13 mouse cellular contexts compared by ENCODE assay signal in genomic region chr15:82140355-82140754, GRCm38 (mm10). TPM values are rescaled to one million over a fixed set of nuclear protein-coding genes. Genes with fewer than 3 reads are reported as not detected.
DNase-seq lines count a peak whose midpoint lies in the region; ATAC-seq and TF ChIP-seq lines count a peak whose summit lies in the region.
"Had no signal": no experiment of that assay in that cellular context is flagged by ENCODE, and none has a peak within 500 bp of the region (broad histone marks: within the 10 kb centered on the region; RNA-seq: fewer than 3 reads in every experiment).

No protein-coding gene starts in this region.

- TF ChIP-seq POLR2A in ES-Bruce4 (IDR thresholded peaks at IDR 0.05; ENCODE audit: insufficient read depth, low read length): no peak
- no peak for TF ChIP-seq POLR2A in brain, embryonic 14.5 days (IDR thresholded peaks at IDR 0.05; ENCODE audit: borderline replicate concordance, extremely low read depth, insufficient read depth, insufficient read length, poor library complexity, severe bottlenecking)

- H3K9ac ChIP-seq in ES-Bruce4 (ENCODE audit: low read depth, poor library complexity, severe bottlenecking): no peak overlapping the region
- no peak overlapping the region for H3K9ac ChIP-seq in stomach, postnatal 0 days (ENCODE audit: low read length)
- H3K9ac ChIP-seq: limb, embryonic 15.5 days; midbrain, embryonic 12.5 days had no signal

- no peak for DNase-seq in left cerebral cortex, adult 2 months (ENCODE audit: extremely low spot score in 1 of 2, low spot score in 2 of 2)
- DNase-seq in left cerebral cortex, postnatal 4 days: no peak
- no peak for DNase-seq in brain, embryonic 14.5 days (ENCODE audit: low read depth)
- peak; percentile 82 for DNase-seq in stomach, postnatal 0 days (ENCODE audit: low spot score)
- DNase-seq in gastrocnemius, postnatal 36 days: no peak
- DNase-seq in urinary bladder, adult 2 months (ENCODE audit: low spot score): no peak
- DNase-seq: heart, postnatal 4 days; kidney, postnatal 10 days; retina, postnatal 1 day had no signal

- no peaks in the 10 kb centered on the region for H3K36me3 ChIP-seq in ES-Bruce4 (ENCODE audit: control insufficient read depth, insufficient read depth, low read length, poor library complexity, severe bottlenecking)
- H3K36me3 ChIP-seq in stomach, postnatal 0 days (ENCODE audit: control insufficient read depth, insufficient read depth, low read length): peaks cover 2% of the 10 kb centered on the region; the same call in 1 of the 2 replicates

- ATAC-seq in stomach, postnatal 0 days (ENCODE audit: low FRiP score, low TSS enrichment): peak; percentile 89
- ATAC-seq: forebrain, embryonic 16.5 days had no signal

- H3K27ac ChIP-seq in left cerebral cortex, adult 2 months: no peak overlapping the region
- no peak overlapping the region for H3K27ac ChIP-seq in ES-Bruce4 (ENCODE audit: insufficient read depth, low read length)
- peak overlapping the region; percentile 73 for H3K27ac ChIP-seq in stomach, postnatal 0 days (replicated peaks)
- H3K27ac ChIP-seq: limb, embryonic 15.5 days; midbrain, embryonic 12.5 days had no signal

- no peaks in the 10 kb centered on the region for H3K27me3 ChIP-seq in ES-Bruce4 (ENCODE audit: control insufficient read depth, insufficient read depth, low read length, poor library complexity, severe bottlenecking)
- no peaks in the 10 kb centered on the region for H3K27me3 ChIP-seq in stomach, postnatal 0 days (ENCODE audit: control insufficient read depth, insufficient read depth, low read length)
- H3K27me3 ChIP-seq: limb, embryonic 15.5 days; midbrain, embryonic 12.5 days had no signal

- no peak overlapping the region for H3K4me3 ChIP-seq in left cerebral cortex, adult 2 months
- no peak overlapping the region for H3K4me3 ChIP-seq in ES-Bruce4 (ENCODE audit: low read depth, low read length)
- no peak overlapping the region for H3K4me3 ChIP-seq in stomach, postnatal 0 days (ENCODE audit: low read depth, low read length)
- H3K4me3 ChIP-seq: limb, embryonic 15.5 days; midbrain, embryonic 12.5 days had no signal

- H3K4me1 ChIP-seq in ES-Bruce4 (ENCODE audit: control insufficient read depth, insufficient read depth, low read length): peaks cover 2% of the 10 kb centered on the region
- H3K4me1 ChIP-seq in stomach, postnatal 0 days (replicated peaks; ENCODE audit: control insufficient read depth, insufficient read depth): no peaks in the 10 kb centered on the region

- no peak overlapping the region for H3K4me2 ChIP-seq in stomach, postnatal 0 days (replicated peaks; ENCODE audit: low read depth)
- H3K4me2 ChIP-seq: limb, embryonic 15.5 days; midbrain, embryonic 12.5 days had no signal

- TF ChIP-seq CTCF in left cerebral cortex, adult 2 months (IDR thresholded peaks at IDR 0.05): peak; percentile 16
- peak; percentile 54 for TF ChIP-seq CTCF in ES-Bruce4 (IDR thresholded peaks at IDR 0.05; ENCODE audit: low read depth, low read length)
- 0 out of 2 replicates have a peak, but pooled peaks have one; percentile 3 for TF ChIP-seq CTCF in brain, embryonic 14.5 days (IDR thresholded peaks at IDR 0.05; ENCODE audit: borderline replicate concordance, extremely low read depth, insufficient read depth, insufficient read length)
- TF ChIP-seq CTCF in stomach, postnatal 0 days (IDR thresholded peaks at IDR 0.05; ENCODE audit: low read depth): peak; percentile 66

- 68% methylated on average over 3 of the region's 3 CpGs for WGBS in stomach, postnatal 0 days

- H3K9me3 ChIP-seq in ES-Bruce4 (replicated peaks; ENCODE audit: control insufficient read depth, insufficient read depth, low read length, poor library complexity, severe bottlenecking): no peaks in the 10 kb centered on the region
- no peaks in the 10 kb centered on the region for H3K9me3 ChIP-seq in stomach, postnatal 0 days (ENCODE audit: control insufficient read depth, low read length)
- H3K9me3 ChIP-seq: limb, embryonic 15.5 days; midbrain, embryonic 12.5 days had no signal

- intact Hi-C loops in left cerebral cortex, adult 2 months (cut with DNase I): no loop called here
- intact Hi-C loops in left cerebral cortex, postnatal 4 days (cut with DNase I): no loop called here
- intact Hi-C loops in gastrocnemius, postnatal 36 days (cut with DNase I): no loop called here

- TF ChIP-seq EP300 in ES-Bruce4 (IDR thresholded peaks at IDR 0.05; ENCODE audit: insufficient read depth, low read depth, low read length): no peak
- no peak for TF ChIP-seq EP300 in stomach, postnatal 0 days (optimal IDR thresholded peaks at IDR 0.05)

RNA-seq across cellular contexts. Expression of gene Srebf2, which starts 6.6 kb away (rescaled TPM):
- 100 to 1,000 TPM; 187 to 202 TPM for total RNA-seq in left cerebral cortex, adult 2 months (2021)
- 100 to 1,000 TPM; 233 to 234 TPM for total RNA-seq in left cerebral cortex, postnatal 4 days (2021)
- 205 and 210 TPM in 2 replicates for polyA plus RNA-seq in ES-Bruce4 (2011; ENCODE audit: insufficient read depth, insufficient read length, low read depth, missing spikeins)
- polyA plus RNA-seq in brain, embryonic 14.5 days (2012; rRNA removed): 196 and 230 TPM in 2 replicates
- polyA plus RNA-seq in stomach, postnatal 0 days (2015; fragmentation: Nextera tagmentation; extraction: Ambion mirVana): 119 and 127 TPM in 2 replicates
- total RNA-seq in gastrocnemius, postnatal 36 days (2021): 1 to 10 TPM; 9.2 to 9.8 TPM
- 55.3 and 68.9 TPM in 2 replicates for polyA plus RNA-seq in urinary bladder, adult 2 months (2012; rRNA removed)

RNA-seq across cellular contexts. Expression of gene Ccdc134, which starts 12.6 kb away (rescaled TPM):
- total RNA-seq in left cerebral cortex, adult 2 months (2021): 10 to 100 TPM; 11.2 to 18.3 TPM
- total RNA-seq in left cerebral cortex, postnatal 4 days (2021): 10 to 100 TPM; 11.3 to 12.4 TPM
- 13.7 and 15.0 TPM in 2 replicates for polyA plus RNA-seq in ES-Bruce4 (2011; ENCODE audit: insufficient read depth, insufficient read length, low read depth, missing spikeins)
- 15.2 and 22.5 TPM in 2 replicates for polyA plus RNA-seq in brain, embryonic 14.5 days (2012; rRNA removed)
- polyA plus RNA-seq in stomach, postnatal 0 days (2015; fragmentation: Nextera tagmentation; extraction: Ambion mirVana): 8.2 and 8.5 TPM in 2 replicates
- total RNA-seq in gastrocnemius, postnatal 36 days (2021): 10 to 100 TPM; 10.2 to 17.0 TPM
- polyA plus RNA-seq in urinary bladder, adult 2 months (2012; rRNA removed): 12.8 and 16.1 TPM in 2 replicates

Comparison
In these comparisons a context has a peak if more than half of its experiments do, and no peak if none do; other contexts are left out.
1. CTCF ChIP-seq: peak in every context shown above with its lines; median percentile 66 in stomach, postnatal 0 days; 54 in ES-Bruce4; 16 in left cerebral cortex, adult 2 months; 3 in brain, embryonic 14.5 days.